Mouse (Mus musculus) embryonic facial prominence, embryonic 14.5 days (tissue): ENCODE measurements around the gene Nsun2. TPM values are rescaled to one million over a fixed set of nuclear protein-coding genes. Genes with fewer than 3 reads are reported as not detected.

Experiments
- ATAC-seq: fragments of 200-750 bp; cut with Nextera tagmentation; 2 replicates; pipeline ENCODE4 v1.8.0; 2017; ENCODE audit warnings: low read depth, moderate number of reproducible peaks, moderate TSS enrichment
- DNase-seq: peaks from one replicate; pipeline ENCODE4 v3.0.0-alpha.2; 2015; ENCODE audit warnings: low spot score
- H3K27ac ChIP-seq: fragments of 300-500 bp; sonication (generic); replicated peaks from 2 replicates; pipeline ENCODE4 v1.5.1; 2014; ENCODE audit warnings: low read depth, mild to moderate bottlenecking, low read length, moderate library complexity
- H3K27me3 ChIP-seq: fragments of 300-500 bp; sonication (generic); replicated peaks from 2 replicates; pipeline ENCODE4 v1.6.1; 2014; ENCODE audit warnings: low read length; ENCODE audit not compliant: control insufficient read depth, insufficient read depth
- H3K36me3 ChIP-seq: fragments of 300-500 bp; sonication (generic); 2 replicates; pipeline ENCODE4 v1.6.1; 2014; ENCODE audit warnings: low read length, mixed read lengths; ENCODE audit not compliant: control insufficient read depth, insufficient read depth
- H3K4me1 ChIP-seq: fragments of 300-500 bp; sonication (generic); 2 replicates; pipeline ENCODE4 v1.6.1; 2014; ENCODE audit warnings: antibody characterized with exemption, low read length; ENCODE audit not compliant: control insufficient read depth, insufficient read depth
- H3K4me2 ChIP-seq: fragments of 300-500 bp; sonication (generic); 2 replicates; pipeline ENCODE4 v1.6.1; 2014; ENCODE audit warnings: low read depth, mild to moderate bottlenecking, low read length, moderate library complexity, mixed read lengths
- H3K4me3 ChIP-seq: fragments of 300-500 bp; sonication (generic); 2 replicates; pipeline ENCODE4 v1.5.1; 2014; ENCODE audit warnings: low read depth, mild to moderate bottlenecking, low read length
- H3K9ac ChIP-seq: fragments of 300-500 bp; sonication (generic); 2 replicates; pipeline ENCODE4 v1.6.1; 2014; ENCODE audit warnings: low read depth, mild to moderate bottlenecking, low read length, moderate library complexity, mixed read lengths
- H3K9me3 ChIP-seq: fragments of 300-500 bp; sonication (generic); 2 replicates; pipeline ENCODE4 v1.6.1; 2016; ENCODE audit warnings: low read length; ENCODE audit not compliant: control insufficient read depth
- WGBS: fragments of 180-500 bp; shearing (Covaris S2); extraction: QIAGEN DNeasy Blood & Tissue Kit; methylation state at CpG from one replicate; pipeline ENCODE4 v1.1.7; 2014; 5-methylcytosine and 5-hydroxymethylcytosine counted together
- polyA plus RNA-seq: library from polyadenylated mRNA; unstranded; fragments of >200 nt; fragmentation: Nextera tagmentation; extraction: Ambion mirVana; gene quantifications from 2 replicates; pipeline ENCODE4 v1.2.1, GENCODE M21; 2014

The Nsun2 gene
- polyA plus RNA-seq, 1 experiment from 2014 or later = 112 TPM

GRCm38 (mm10) chr13:69553024-69553423, 19.5 kb downstream of the Nsun2 start:
- H3K4me1 ChIP-seq = no peaks in the 10 kb centered on the region
- H3K4me2 ChIP-seq = no peak overlapping the region
- H3K36me3 ChIP-seq = no peaks in the 10 kb centered on the region
- DNase-seq (no peak), ATAC-seq (no peak)
- WGBS = 21% methylated on average over 5 of the region's 5 CpGs
- H3K4me3 ChIP-seq = no peak overlapping the region
- H3K27me3 ChIP-seq = no peaks in the 10 kb centered on the region
- no peak overlapping the region for H3K9ac ChIP-seq
- no peaks in the 10 kb centered on the region for H3K9me3 ChIP-seq
- H3K27ac ChIP-seq = no peak overlapping the region

GRCm38 (mm10) chr13:69554255-69554654, 20.7 kb downstream of the Nsun2 start:
- no peak overlapping the region for H3K4me3 ChIP-seq
- no peaks in the 10 kb centered on the region for H3K27me3 ChIP-seq
- H3K9me3 ChIP-seq = no peaks in the 10 kb centered on the region
- ATAC-seq (no peak), DNase-seq (no peak)
- no peak overlapping the region for H3K27ac ChIP-seq
- WGBS = 77% methylated on average over 9 of the region's 9 CpGs
- H3K4me1 ChIP-seq = no peaks in the 10 kb centered on the region
- H3K4me2 ChIP-seq = no peak overlapping the region
- H3K36me3 ChIP-seq = no peaks in the 10 kb centered on the region
- no peak overlapping the region for H3K9ac ChIP-seq

- H3K9me3 ChIP-seq = no peaks in the 10 kb centered on the region
- no peaks in the 10 kb centered on the region for H3K4me1 ChIP-seq
- H3K4me3 ChIP-seq = no peak overlapping the region
- H3K27ac ChIP-seq = no peak overlapping the region
- no peak overlapping the region for H3K4me2 ChIP-seq
- no peaks in the 10 kb centered on the region for H3K36me3 ChIP-seq
- ATAC-seq (no peak), DNase-seq (no peak)
- 31% methylated on average over 8 of the region's 8 CpGs for WGBS
- no peak overlapping the region for H3K9ac ChIP-seq
- H3K27me3 ChIP-seq = no peaks in the 10 kb centered on the region
These were observed 21.5 kb downstream of the Nsun2 start for GRCm38 (mm10) chr13:69555045-69555444.

- ATAC-seq (no peak), DNase-seq (no peak)
- WGBS = 88% methylated on average over 6 of the region's 6 CpGs
- no peaks in the 10 kb centered on the region for H3K9me3 ChIP-seq
- H3K27me3 ChIP-seq = no peaks in the 10 kb centered on the region
- no peak overlapping the region for H3K9ac ChIP-seq
- H3K4me1 ChIP-seq = no peaks in the 10 kb centered on the region
- no peak overlapping the region for H3K27ac ChIP-seq
- H3K4me2 ChIP-seq = no peak overlapping the region
- no peak overlapping the region for H3K4me3 ChIP-seq
- no peaks in the 10 kb centered on the region for H3K36me3 ChIP-seq
These were observed 22.5 kb downstream of the Nsun2 start for GRCm38 (mm10) chr13:69555957-69556482.

GRCm38 (mm10) chr13:69556728-69557127, 23.2 kb downstream of the Nsun2 start:
- no peak for ATAC-seq
- H3K4me3 ChIP-seq = no peak overlapping the region
- no peak overlapping the region for H3K9ac ChIP-seq
- no peak for DNase-seq
- H3K36me3 ChIP-seq = no peaks in the 10 kb centered on the region
- H3K9me3 ChIP-seq = no peaks in the 10 kb centered on the region
- no peaks in the 10 kb centered on the region for H3K4me1 ChIP-seq
- no peak overlapping the region for H3K4me2 ChIP-seq
- H3K27ac ChIP-seq = no peak overlapping the region
- H3K27me3 ChIP-seq = no peaks in the 10 kb centered on the region

GRCm38 (mm10) chr13:69558098-69558660, 24.6 kb downstream of the Nsun2 start:
- Histone ChIP-seq H3K4me3 (no peak overlapping the region), H3K9ac (no peak overlapping the region), H3K27me3 (no peaks in the 10 kb centered on the region), H3K4me1 (no peaks in the 10 kb centered on the region), H3K27ac (no peak overlapping the region), H3K9me3 (no peaks in the 10 kb centered on the region), H3K4me2 (no peak overlapping the region), H3K36me3 (no peaks in the 10 kb centered on the region)
- 70% methylated on average over 6 of the region's 6 CpGs for WGBS
- no peak for ATAC-seq
- DNase-seq = no peak

- no peak overlapping the region for H3K4me2 ChIP-seq
- H3K9me3 ChIP-seq = no peaks in the 10 kb centered on the region
- 60% methylated on average over 13 of the region's 13 CpGs for WGBS
- no peaks in the 10 kb centered on the region for H3K36me3 ChIP-seq
- ATAC-seq (no peak), DNase-seq (no peak)
- no peak overlapping the region for H3K9ac ChIP-seq
- H3K27ac ChIP-seq = no peak overlapping the region
- H3K27me3 ChIP-seq = no peaks in the 10 kb centered on the region
- no peak overlapping the region for H3K4me3 ChIP-seq
- H3K4me1 ChIP-seq = no peaks in the 10 kb centered on the region
These were observed 25.9 kb downstream of the Nsun2 start for GRCm38 (mm10) chr13:69559291-69559961.

- no peak for DNase-seq
- no peak for ATAC-seq
- Histone ChIP-seq H3K9ac (no peak overlapping the region), H3K4me3 (no peak overlapping the region), H3K4me1 (no peaks in the 10 kb centered on the region), H3K27me3 (no peaks in the 10 kb centered on the region), H3K9me3 (no peaks in the 10 kb centered on the region), H3K27ac (no peak overlapping the region), H3K4me2 (no peak overlapping the region), H3K36me3 (no peaks in the 10 kb centered on the region)
- 79% methylated on average over 9 of the region's 9 CpGs for WGBS
These were observed 28.5 kb downstream of the Nsun2 start for GRCm38 (mm10) chr13:69562004-69562403.
